Mouse (Mus musculus) heart, embryonic 15.5 days (tissue): Measurements from ENCODE around the gene Rarg. TPM values are rescaled to one million over a fixed set of nuclear protein-coding genes. Genes with fewer than 3 reads are reported as not detected.

Source experiments
- ATAC-seq: fragments of 200-750 bp; cut with Nextera tagmentation; replicated peaks from 2 replicates; pipeline ENCODE4 v1.8.0; 2017; ENCODE audit warnings: low read depth, moderate TSS enrichment; ENCODE audit not compliant: insufficient number of reproducible peaks, insufficient read depth, low FRiP score
- H3K27ac ChIP-seq: fragments of 300-500 bp; sonication (generic); 2 replicates; pipeline ENCODE4 v1.5.1; 2015; ENCODE audit warnings: mild to moderate bottlenecking, inconsistent platforms
- H3K27me3 ChIP-seq: fragments of 300-500 bp; sonication (generic); 2 replicates; pipeline ENCODE4 v1.6.1; 2015; ENCODE audit warnings: inconsistent platforms
- H3K36me3 ChIP-seq: fragments of 300-500 bp; sonication (generic); 2 replicates; pipeline ENCODE4 v1.6.1; 2015; ENCODE audit warnings: mild to moderate bottlenecking, inconsistent platforms
- H3K4me1 ChIP-seq: fragments of 300-500 bp; sonication (generic); replicated peaks from 2 replicates; pipeline ENCODE4 v1.6.1; 2015; ENCODE audit warnings: inconsistent platforms
- H3K4me2 ChIP-seq: fragments of 300-500 bp; sonication (generic); 2 replicates; pipeline ENCODE4 v1.6.1; 2015; ENCODE audit warnings: inconsistent platforms, mild to moderate bottlenecking, moderate library complexity
- H3K4me3 ChIP-seq: fragments of 300-500 bp; sonication (generic); 2 replicates; pipeline ENCODE4 v1.5.1; 2015; ENCODE audit warnings: mild to moderate bottlenecking, inconsistent platforms
- H3K9ac ChIP-seq: fragments of 300-500 bp; sonication (generic); 2 replicates; pipeline ENCODE4 v1.6.1; 2015; ENCODE audit warnings: mild to moderate bottlenecking, inconsistent platforms
- H3K9me3 ChIP-seq: fragments of 300-500 bp; sonication (generic); replicated peaks from 2 replicates; pipeline ENCODE4 v1.6.1; 2016; ENCODE audit warnings: inconsistent platforms
- WGBS: fragments of 180-500 bp; shearing (Covaris S2); methylation state at CpG from one replicate; pipeline ENCODE4 v1.1.7; 2015; ENCODE audit warnings: mixed read lengths; 5-methylcytosine and 5-hydroxymethylcytosine counted together
- polyA plus RNA-seq: library from polyadenylated mRNA; unstranded; fragments of >200 nt; fragmentation: Nextera tagmentation; extraction: Ambion mirVana; gene quantifications from 2 replicates; pipeline ENCODE4 v1.2.1, GENCODE M21; 2015

Gene Rarg
- polyA plus RNA-seq, 1 experiment from 2014 or later = 7.9 TPM

- WGBS = 8% methylated on average over 22 of the region's 22 CpGs
- peaks cover 24% of the 10 kb centered on the region for H3K4me1 ChIP-seq
- no peaks in the 10 kb centered on the region for H3K9me3 ChIP-seq
- peak overlapping the region; percentile 66 for H3K9ac ChIP-seq
- ATAC-seq = no peak
- H3K27me3 ChIP-seq = peaks cover 81% of the 10 kb centered on the region
- peak overlapping the region; percentile 63 for H3K4me3 ChIP-seq
- H3K36me3 ChIP-seq = no peaks in the 10 kb centered on the region
- H3K4me2 ChIP-seq = peak overlapping the region; percentile 96
- H3K27ac ChIP-seq = peak overlapping the region; percentile 71
Measured at GRCm38 (mm10) chr15:102256431-102257201, 701 bp downstream of the Rarg start.

DNA sequence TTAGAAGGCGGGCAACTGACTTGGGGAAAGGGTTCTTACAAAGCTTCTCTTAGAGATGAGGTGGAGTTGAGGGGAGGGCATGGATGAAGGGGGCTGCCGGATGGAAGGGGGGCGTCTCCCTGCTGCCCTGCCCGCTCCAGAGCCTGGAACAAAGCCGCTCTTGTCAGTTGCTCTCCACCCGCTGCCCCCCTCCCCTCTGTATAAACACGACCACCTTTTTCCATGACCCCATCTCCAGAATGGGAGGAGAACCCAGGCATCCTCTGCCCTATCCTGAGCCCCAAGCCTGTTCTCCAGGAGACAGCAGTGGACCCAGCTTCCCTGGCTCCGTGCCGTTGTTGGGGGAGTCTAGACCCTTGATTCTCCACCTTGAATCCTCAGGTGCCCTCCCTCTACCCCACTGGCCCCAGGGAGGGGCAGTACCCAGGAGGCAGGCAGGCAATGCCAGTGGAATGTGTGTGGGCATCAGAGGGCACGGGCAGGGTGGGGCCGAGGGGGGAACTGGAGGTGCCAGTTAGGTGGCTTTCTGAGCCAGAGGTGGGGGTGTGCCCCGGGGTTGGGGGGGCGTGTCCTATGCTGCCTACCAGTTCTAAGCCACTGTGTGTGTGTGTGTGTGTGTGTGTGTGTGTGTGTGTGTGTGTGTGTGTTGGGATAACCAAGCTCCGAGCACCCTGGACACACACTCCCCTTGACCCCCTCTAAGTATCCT is 1.6 kb downstream of the Rarg start:
- Histone ChIP-seq H3K4me1 (peaks cover 24% of the 10 kb centered on the region), H3K27ac (no peak overlapping the region), H3K9me3 (no peaks in the 10 kb centered on the region), H3K27me3 (peaks cover 88% of the 10 kb centered on the region), H3K4me3 (peak overlapping the region; percentile 63; the same call in 1 of the 2 replicates), H3K36me3 (no peaks in the 10 kb centered on the region), H3K9ac (no peak overlapping the region), H3K4me2 (peak overlapping the region; percentile 96; the same call in 1 of the 2 replicates)
- WGBS = 38% methylated on average over 14 of the region's 14 CpGs
- no peak for ATAC-seq

GRCm38 (mm10) chr15:102250521-102250920 is 6.8 kb downstream of the Rarg start:
- no peak overlapping the region for H3K4me3 ChIP-seq
- ATAC-seq = no peak
- no peaks in the 10 kb centered on the region for H3K36me3 ChIP-seq
- H3K9ac ChIP-seq = no peak overlapping the region
- no peaks in the 10 kb centered on the region for H3K9me3 ChIP-seq
- H3K4me2 ChIP-seq = no peak overlapping the region
- WGBS = 80% methylated on average over 5 of the region's 5 CpGs
- peaks cover 55% of the 10 kb centered on the region for H3K27me3 ChIP-seq
- peaks cover 38% of the 10 kb centered on the region for H3K4me1 ChIP-seq
- no peak overlapping the region for H3K27ac ChIP-seq

GRCm38 (mm10) chr15:102249967-102250366 is 7.3 kb downstream of the Rarg start:
- Histone ChIP-seq H3K4me2 (no peak overlapping the region), H3K36me3 (no peaks in the 10 kb centered on the region), H3K27me3 (peaks cover 50% of the 10 kb centered on the region), H3K4me1 (peaks cover 43% of the 10 kb centered on the region), H3K9ac (0 out of 2 replicates have a peak overlapping the region, but pooled peaks have one; percentile 40), H3K27ac (peak overlapping the region; percentile 96), H3K4me3 (no peak overlapping the region), H3K9me3 (no peaks in the 10 kb centered on the region)
- WGBS = 60% methylated on average over 9 of the region's 9 CpGs
- ATAC-seq = no peak

- 6% methylated on average over 13 of the region's 13 CpGs for WGBS
- Histone ChIP-seq H3K27ac (peak overlapping the region; percentile 96), H3K27me3 (peaks cover 46% of the 10 kb centered on the region), H3K9me3 (no peaks in the 10 kb centered on the region), H3K36me3 (no peaks in the 10 kb centered on the region), H3K9ac (peak overlapping the region; percentile 40; the same call in 1 of the 2 replicates), H3K4me1 (peaks cover 47% of the 10 kb centered on the region), H3K4me3 (peak overlapping the region; percentile 30), H3K4me2 (peak overlapping the region; percentile 92)
- no peak for ATAC-seq
Measured at GRCm38 (mm10) chr15:102249251-102249691, 8.0 kb downstream of the Rarg start.

DNA sequence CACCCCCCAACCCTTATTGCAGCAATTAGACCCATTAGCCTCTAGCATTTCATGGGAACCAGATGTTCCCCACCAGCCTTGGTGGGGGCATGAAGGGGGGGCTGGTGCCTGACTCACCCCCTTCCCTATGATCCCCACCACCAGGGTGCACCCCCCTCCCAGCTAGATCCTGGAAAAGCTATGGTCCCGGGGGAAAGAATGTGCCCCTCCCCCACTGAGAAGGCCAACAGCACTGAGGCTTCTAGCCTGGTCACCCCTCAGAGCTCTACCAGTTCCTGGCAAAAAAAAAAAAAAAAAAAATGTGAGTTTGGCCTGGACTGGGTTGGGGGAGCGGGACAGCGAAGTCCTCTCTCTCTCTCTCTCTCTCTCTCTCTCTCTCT is 8.5 kb downstream of the Rarg start:
- H3K9ac ChIP-seq = no peak overlapping the region
- ATAC-seq = no peak

DNA sequence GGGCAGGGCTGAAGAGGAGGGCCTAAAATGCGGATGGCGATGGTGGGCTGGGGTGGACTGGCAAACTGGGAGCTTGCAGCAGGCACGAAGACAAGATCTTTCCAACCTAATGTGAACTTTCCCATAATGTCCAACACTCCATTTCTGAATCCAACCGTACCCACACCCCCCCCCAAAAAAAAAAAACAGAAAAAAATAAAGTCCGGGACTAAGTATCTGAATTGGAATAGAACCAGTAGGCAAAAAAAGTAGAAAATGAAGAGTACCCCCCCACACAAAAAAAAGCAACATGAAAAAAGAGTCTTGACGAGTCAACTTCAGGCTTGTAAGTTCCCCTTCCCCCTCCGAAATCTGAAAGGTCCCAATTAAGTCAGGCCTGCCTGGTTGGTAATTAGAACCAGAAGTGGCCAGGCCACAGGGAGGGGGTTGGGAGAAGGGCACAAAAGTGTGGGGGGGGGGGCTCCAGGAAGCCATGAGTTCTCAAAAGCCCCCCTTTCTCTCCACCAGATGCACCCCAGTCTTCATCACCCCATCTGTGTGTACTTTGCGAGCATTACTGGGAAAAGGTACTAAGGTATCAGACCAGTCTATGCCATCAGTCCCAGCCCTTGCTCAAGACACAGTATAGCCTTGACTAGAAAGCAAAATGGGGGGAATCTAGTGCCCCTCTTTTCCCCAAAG is 9.0 kb downstream of the Rarg start:
- Histone ChIP-seq H3K9me3 (no peaks in the 10 kb centered on the region), H3K9ac (peak overlapping the region; percentile 61), H3K36me3 (no peaks in the 10 kb centered on the region), H3K27ac (peak overlapping the region; percentile 96), H3K4me2 (peak overlapping the region; percentile 92), H3K4me1 (peaks cover 54% of the 10 kb centered on the region), H3K4me3 (peak overlapping the region; percentile 58), H3K27me3 (peaks cover 46% of the 10 kb centered on the region)
- ATAC-seq = no peak
- WGBS = 15% methylated on average over 8 of the region's 8 CpGs

More for the DNA sequence above, 8.5 kb downstream of the Rarg start:
- Histone ChIP-seq H3K4me1 (peaks cover 49% of the 10 kb centered on the region), H3K27me3 (peaks cover 46% of the 10 kb centered on the region), H3K27ac (peak overlapping the region; percentile 96), H3K36me3 (no peaks in the 10 kb centered on the region), H3K4me3 (0 out of 2 replicates have a peak overlapping the region, but pooled peaks have one; percentile 30), H3K9me3 (no peaks in the 10 kb centered on the region), H3K4me2 (peak overlapping the region; percentile 92)
- 3% methylated on average over 3 of the region's 3 CpGs for WGBS

GRCm38 (mm10) chr15:102247252-102248130 is 9.8 kb downstream of the Rarg start:
- under 1% methylated on average over 61 of the region's 65 CpGs for WGBS
- Histone ChIP-seq H3K27me3 (peaks cover 49% of the 10 kb centered on the region), H3K4me1 (peaks cover 62% of the 10 kb centered on the region), H3K27ac (peak overlapping the region; percentile 96), H3K36me3 (no peaks in the 10 kb centered on the region), H3K9me3 (no peaks in the 10 kb centered on the region), H3K4me2 (peak overlapping the region; percentile 92), H3K9ac (peak overlapping the region; percentile 61), H3K4me3 (peak overlapping the region; percentile 58)
- peak; percentile 64 for ATAC-seq

- H3K4me3 ChIP-seq = peak overlapping the region; percentile 58
- no peaks in the 10 kb centered on the region for H3K36me3 ChIP-seq
- peak overlapping the region; percentile 58 for H3K9ac ChIP-seq
- peak; percentile 65 for ATAC-seq
- H3K27ac ChIP-seq = peak overlapping the region; percentile 96
- peaks cover 62% of the 10 kb centered on the region for H3K4me1 ChIP-seq
- H3K9me3 ChIP-seq = no peaks in the 10 kb centered on the region
- peak overlapping the region; percentile 92 for H3K4me2 ChIP-seq
- under 1% methylated on average over 33 of the region's 35 CpGs for WGBS
- H3K27me3 ChIP-seq = peaks cover 46% of the 10 kb centered on the region
Measured at GRCm38 (mm10) chr15:102246866-102247251, 10.5 kb downstream of the Rarg start.

- H3K4me2 ChIP-seq = peak overlapping the region; percentile 92
- H3K9me3 ChIP-seq = no peaks in the 10 kb centered on the region
- under 1% methylated on average over 41 of the region's 44 CpGs for WGBS
- H3K9ac ChIP-seq = peak overlapping the region; percentile 58
- peaks cover 47% of the 10 kb centered on the region for H3K27me3 ChIP-seq
- H3K4me1 ChIP-seq = peaks cover 62% of the 10 kb centered on the region
- H3K27ac ChIP-seq = peak overlapping the region; percentile 96
- peak; percentile 54 for ATAC-seq
- H3K36me3 ChIP-seq = no peaks in the 10 kb centered on the region
- peak overlapping the region; percentile 58 for H3K4me3 ChIP-seq
Measured at GRCm38 (mm10) chr15:102245891-102246741, 11.2 kb downstream of the Rarg start.
